9 mouse cellular contexts compared by ENCODE assay signal in the genomic region with DNA sequence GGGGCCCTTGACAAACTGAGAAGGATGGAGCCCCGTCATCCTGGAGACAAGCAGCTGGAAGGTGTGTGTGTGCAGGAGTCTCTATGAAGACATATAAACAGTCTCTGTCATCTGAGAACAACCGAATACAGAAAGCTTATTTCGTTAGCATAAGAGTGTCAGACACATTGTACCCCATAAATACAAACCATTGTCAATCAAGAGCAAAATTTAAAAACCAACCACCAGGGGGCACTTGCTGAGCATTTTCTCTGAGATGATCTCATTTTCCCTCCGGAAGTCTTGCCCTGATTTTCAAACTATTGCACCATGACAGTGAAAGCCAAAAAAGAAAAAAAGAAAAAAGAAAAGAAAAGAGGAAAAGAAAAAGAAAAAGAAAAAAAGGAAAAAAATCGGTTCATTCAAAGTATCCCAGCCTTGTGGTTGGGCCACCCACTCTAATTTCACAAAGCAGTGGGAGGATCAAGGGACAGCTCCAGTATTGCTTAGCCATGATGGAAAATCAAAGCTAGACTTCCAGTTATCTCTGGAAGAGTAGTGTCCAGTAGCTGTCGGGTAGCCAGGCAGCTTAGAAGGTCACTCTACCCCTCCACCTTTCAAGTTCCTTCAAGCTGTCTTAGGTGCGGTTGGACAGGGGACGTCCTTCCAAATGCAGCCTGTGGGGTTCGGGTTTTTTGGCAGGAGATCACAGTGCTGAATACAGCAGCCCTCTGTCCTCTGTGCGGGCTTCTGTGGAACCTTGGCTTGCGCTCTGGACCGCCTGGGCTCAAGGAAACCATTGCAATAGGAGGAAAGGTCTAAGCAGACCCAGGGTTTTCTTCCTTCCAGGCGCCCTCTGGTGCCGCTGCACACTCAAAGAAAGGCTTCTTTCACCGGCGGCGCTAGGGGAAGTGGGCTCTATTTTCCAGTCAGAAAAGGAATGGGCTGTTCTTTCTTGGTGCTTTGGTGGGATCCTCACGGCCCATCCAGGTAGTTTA. TPM values are rescaled to one million over a fixed set of nuclear protein-coding genes. Genes with fewer than 3 reads are reported as not detected.
DNase-seq lines count a peak whose midpoint lies in the region; ATAC-seq lines count a peak whose summit lies in the region.
"Had no signal": no experiment of that assay in that cellular context is flagged by ENCODE, and none has a peak within 500 bp of the region (broad histone marks: within the 10 kb centered on the region; RNA-seq: fewer than 3 reads in every experiment).

No protein-coding gene starts in this region.

- WGBS in kidney, embryonic 15.5 days: 56% methylated on average over 18 of the region's 18 CpGs
- WGBS in embryonic facial prominence, embryonic 13.5 days: 37% methylated on average over 18 of the region's 18 CpGs
- WGBS in heart, embryonic 16.5 days: 45% methylated on average over 18 of the region's 18 CpGs

- H3K4me2 ChIP-seq in kidney, embryonic 15.5 days: no peak overlapping the region
- peak overlapping the region; percentile 34 for H3K4me2 ChIP-seq in embryonic facial prominence, embryonic 13.5 days
- peak overlapping the region; percentile 51 for H3K4me2 ChIP-seq in heart, embryonic 16.5 days (ENCODE audit: low read depth, low read length)

- H3K4me3 ChIP-seq in kidney, embryonic 15.5 days (replicated peaks): no peak overlapping the region
- H3K4me3 ChIP-seq in embryonic facial prominence, embryonic 13.5 days: no peak overlapping the region
- H3K4me3 ChIP-seq in heart, embryonic 16.5 days (ENCODE audit: low read length): no peak overlapping the region; the same call in 1 of the 2 replicates
- H3K4me3 ChIP-seq: megakaryocyte, embryonic 14.5 days had no signal

- no peak overlapping the region for H3K9ac ChIP-seq in kidney, embryonic 15.5 days
- H3K9ac ChIP-seq in embryonic facial prominence, embryonic 13.5 days: no peak overlapping the region
- H3K9ac ChIP-seq in heart, embryonic 16.5 days (ENCODE audit: low read length): no peak overlapping the region

- ATAC-seq in kidney, embryonic 15.5 days (replicated peaks; ENCODE audit: low FRiP score): no peak
- no peak for ATAC-seq in embryonic facial prominence, embryonic 13.5 days (ENCODE audit: insufficient number of reproducible peaks, insufficient read depth, low FRiP score, low TSS enrichment, low read depth)
- ATAC-seq in heart, embryonic 16.5 days (replicated peaks; ENCODE audit: extremely low read depth, insufficient read depth, low FRiP score): peak; percentile 35; the same call in 1 of the 2 replicates

- no peaks in the 10 kb centered on the region for H3K4me1 ChIP-seq in kidney, embryonic 15.5 days
- no peaks in the 10 kb centered on the region for H3K4me1 ChIP-seq in embryonic facial prominence, embryonic 13.5 days
- H3K4me1 ChIP-seq in heart, embryonic 16.5 days (ENCODE audit: control insufficient read depth, insufficient read depth, low read length): peaks cover 4% of the 10 kb centered on the region

- H3K27ac ChIP-seq in kidney, embryonic 15.5 days: no peak overlapping the region
- no peak overlapping the region for H3K27ac ChIP-seq in embryonic facial prominence, embryonic 13.5 days
- no peak overlapping the region for H3K27ac ChIP-seq in heart, embryonic 16.5 days (ENCODE audit: low read length)

- H3K27me3 ChIP-seq in kidney, embryonic 15.5 days: 0 out of 2 replicates have a peak, but pooled peaks cover 4% of the 10 kb centered on the region
- no peaks in the 10 kb centered on the region; the same call in 1 of the 2 replicates for H3K27me3 ChIP-seq in embryonic facial prominence, embryonic 13.5 days
- H3K27me3 ChIP-seq in heart, embryonic 16.5 days (ENCODE audit: control insufficient read depth, insufficient read depth, low read length): no peaks in the 10 kb centered on the region

- DNase-seq in kidney, adult 11 months: peak; percentile 11
- DNase-seq in adrenal gland, postnatal 10 days: peak; percentile 75
- DNase-seq in layer of hippocampus, postnatal 10 days (ENCODE audit: low spot score in 2 of 2): peak; percentile 70 to 75
- DNase-seq in lung, postnatal 36 days: peak; percentile 90
- peak; percentile 55 for DNase-seq in right cerebral cortex, postnatal 14 days

- H3K9me3 ChIP-seq in kidney, embryonic 15.5 days (replicated peaks): peaks cover 5% of the 10 kb centered on the region
- H3K9me3 ChIP-seq in embryonic facial prominence, embryonic 13.5 days: peaks cover 3% of the 10 kb centered on the region; the same call in 1 of the 2 replicates
- H3K9me3 ChIP-seq in heart, embryonic 16.5 days (replicated peaks; ENCODE audit: control insufficient read depth, low read length): peaks cover 3% of the 10 kb centered on the region; the same call in 1 of the 2 replicates

- no peaks in the 10 kb centered on the region for H3K36me3 ChIP-seq in kidney, embryonic 15.5 days
- H3K36me3 ChIP-seq in embryonic facial prominence, embryonic 13.5 days: no peaks in the 10 kb centered on the region
- H3K36me3 ChIP-seq in heart, embryonic 16.5 days (ENCODE audit: control insufficient read depth, insufficient read depth): no peaks in the 10 kb centered on the region

RNA-seq across cellular contexts. Expression of a gene that starts 31.3 kb away (rescaled TPM):
- not detected in 2 replicates for polyA plus RNA-seq in kidney, embryonic 15.5 days (2015; fragmentation: Nextera tagmentation; extraction: Ambion mirVana)
- not detected for total RNA-seq in adrenal gland, postnatal 10 days (2021)
- not detected in 2 replicates for polyA plus RNA-seq in embryonic facial prominence, embryonic 13.5 days (2015; fragmentation: Nextera tagmentation; extraction: Ambion mirVana)
- not detected in 2 replicates for polyA plus RNA-seq in heart, embryonic 16.5 days (2015; fragmentation: Nextera tagmentation; extraction: Ambion mirVana)
- total RNA-seq in layer of hippocampus, postnatal 10 days (2021): under 1 TPM; 0.09 to 0.14 TPM

Comparison
In these comparisons a context has a peak if more than half of its experiments do, and no peak if none do; other contexts are left out.
1. DNase-seq: peak in every context shown above with its lines; median percentile 90 in lung, postnatal 36 days; 75 in adrenal gland, postnatal 10 days; 72 in layer of hippocampus, postnatal 10 days; 55 in right cerebral cortex, postnatal 14 days; 11 in kidney, adult 11 months.